Mouse (Mus musculus): Measurements from ENCODE around the gene Rmdn3. TPM values are rescaled to one million over a fixed set of nuclear protein-coding genes. Genes with fewer than 3 reads are reported as not detected.

Rmdn3 gene
- total and polyA plus RNA-seq, 3 experiments: 41.8 to 59.1 (median 49.9) TPM

DNA sequence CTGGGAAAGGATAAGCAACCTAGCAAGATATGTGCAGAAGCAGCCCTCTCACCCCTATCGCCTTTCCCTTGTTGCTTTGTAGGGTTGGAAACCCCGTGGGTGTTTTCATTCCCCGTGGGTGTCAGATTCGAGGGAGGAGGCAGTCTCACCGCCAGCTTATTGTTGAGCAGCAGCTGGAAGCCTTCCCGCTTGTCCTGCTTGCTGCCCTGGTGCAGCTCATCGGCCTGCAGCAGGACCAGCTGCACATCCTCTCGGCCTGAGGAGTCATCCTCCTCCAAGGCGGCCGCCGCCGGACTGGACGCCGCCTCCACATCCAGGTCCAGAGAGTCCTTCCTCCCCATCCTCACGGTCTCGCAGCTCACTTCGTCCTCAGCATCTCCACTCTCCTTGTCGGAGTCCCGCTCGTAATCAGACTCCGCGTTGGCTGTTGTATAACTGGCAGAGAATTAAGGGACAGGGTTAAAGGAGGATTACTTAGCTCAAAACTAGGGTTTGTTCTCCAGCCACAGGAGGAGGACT is 9.6 kb downstream of the Rmdn3 start:
- peaks cover 83 to 95% of the 10 kb centered on the region in 2 experiments for H3K36me3 ChIP-seq (replicated peaks in 1 of 2; ENCODE audit: control insufficient read depth in 1 of 2, insufficient read depth in 1 of 2, low read length in 1 of 2)
- TF ChIP-seq POLR2A (IDR thresholded peaks at IDR 0.05; ENCODE audit: low read depth, low read length) (no peak), SMC3 (IDR thresholded peaks at IDR 0.05; ENCODE audit: low read depth, low read length) (no peak), ZMIZ1 (IDR thresholded peaks at IDR 0.05; ENCODE audit: low read depth, low read length) (no peak), CTCF (conservative IDR thresholded peaks at IDR 0.05 in 1 of 2, IDR thresholded peaks at IDR 0.05 in 1 of 2; ENCODE audit: low read depth in 2 of 2, low read length in 2 of 2) (no peak), ETS1 (conservative IDR thresholded peaks at IDR 0.05; ENCODE audit: low read depth, low read length) (no peak), BHLHE40 (IDR thresholded peaks at IDR 0.05; ENCODE audit: low read depth, low read length) (no peak), JUND (conservative IDR thresholded peaks at IDR 0.05; ENCODE audit: low read depth, low read length) (no peak), CHD2 (IDR thresholded peaks at IDR 0.05; ENCODE audit: low read length) (no peak), UBTF (IDR thresholded peaks at IDR 0.05; ENCODE audit: low read depth, low read length) (no peak), POLR2AphosphoS2 (IDR thresholded peaks at IDR 0.05; ENCODE audit: low read depth, low read length) (no peak), RAD21 (IDR thresholded peaks at IDR 0.05; ENCODE audit: low read depth, low read length) (no peak), TCF12 (IDR thresholded peaks at IDR 0.05; ENCODE audit: low read depth, low read length) (no peak)
- no peak overlapping the region for H3K4me3 ChIP-seq (replicated peaks in 1 of 3; ENCODE audit: low read depth in 2 of 3, low read length in 2 of 3, poor library complexity in 1 of 3)
- no peak for DNase-seq (ENCODE audit: extremely low read depth)
- no peaks in the 10 kb centered on the region for H3K79me2 ChIP-seq (replicated peaks; ENCODE audit: control insufficient read depth, extremely low read depth, insufficient read depth, poor library complexity, severe bottlenecking)
- H3K27me3 ChIP-seq (replicated peaks): no peaks in the 10 kb centered on the region
- in situ Hi-C loops (cut with MboI; ENCODE audit: low pct_ligation_motif_present, low pct_unique_long_range_greater_than_20kb, low sequenced_read_pairs) (loop anchor here (10.0 kb wide), 1 partner anchor 48 kb away; no protein-coding TSS in a partner anchor), dilution Hi-C loops (cut with MboI; ENCODE audit: extremely low pct_ligation_motif_present, extremely low pct_unique_long_range_greater_than_20kb, low sequenced_read_pairs) (no loop called here)
- H3K4me1 ChIP-seq (ENCODE audit: control insufficient read depth in 1 of 2, insufficient read depth in 2 of 2): no peaks in the 10 kb centered on the region
- no peak overlapping the region for H3K9ac ChIP-seq (ENCODE audit: insufficient read depth, low read depth)
- no peak overlapping the region for H3K4me2 ChIP-seq (ENCODE audit: insufficient read depth, low read depth, poor library complexity, severe bottlenecking)
- H3K9me3 ChIP-seq (replicated peaks; ENCODE audit: low read length): peaks cover 9% of the 10 kb centered on the region
- no peak overlapping the region for H3K27ac ChIP-seq (ENCODE audit: insufficient read depth, low read depth)

DNA sequence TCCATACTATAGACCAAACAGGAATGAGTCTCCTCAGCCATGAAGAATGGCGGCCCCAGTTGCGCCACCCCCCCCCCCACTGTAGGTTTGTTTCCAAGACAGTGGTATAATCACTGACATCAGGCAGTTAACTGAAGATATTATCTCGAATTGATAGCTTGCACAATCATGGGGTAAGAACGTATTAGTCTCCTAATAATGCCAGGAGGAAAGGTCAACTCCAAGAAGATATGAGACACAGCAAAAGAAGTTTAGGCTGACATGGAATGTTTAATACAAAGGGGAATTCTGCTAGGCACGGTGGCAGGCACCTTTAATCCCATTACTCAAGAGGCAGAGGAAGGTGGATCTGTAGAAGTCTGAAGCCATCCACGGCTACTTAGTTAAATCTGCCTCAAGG is 10.4 kb downstream of the Rmdn3 start:
- H3K9me3 ChIP-seq (replicated peaks; ENCODE audit: low read length): peaks cover 9% of the 10 kb centered on the region
- dilution Hi-C loops (cut with MboI; ENCODE audit: extremely low pct_ligation_motif_present, extremely low pct_unique_long_range_greater_than_20kb, low sequenced_read_pairs): no loop called here
- H3K4me2 ChIP-seq (ENCODE audit: insufficient read depth, low read depth, poor library complexity, severe bottlenecking): no peak overlapping the region
- no peaks in the 10 kb centered on the region for H3K4me1 ChIP-seq (ENCODE audit: control insufficient read depth in 1 of 2, insufficient read depth in 2 of 2)
- in situ Hi-C loops (cut with MboI; ENCODE audit: low pct_ligation_motif_present, low pct_unique_long_range_greater_than_20kb, low sequenced_read_pairs): loop anchor here (10.0 kb wide), 1 partner anchor 48 kb away; no protein-coding TSS in a partner anchor
- H3K27me3 ChIP-seq (replicated peaks): no peaks in the 10 kb centered on the region
- no peak overlapping the region for H3K9ac ChIP-seq (ENCODE audit: insufficient read depth, low read depth)
- no peak for DNase-seq (ENCODE audit: extremely low read depth)
- H3K79me2 ChIP-seq (replicated peaks; ENCODE audit: control insufficient read depth, extremely low read depth, insufficient read depth, poor library complexity, severe bottlenecking): no peaks in the 10 kb centered on the region
- peaks cover 83 to 95% of the 10 kb centered on the region in 2 experiments for H3K36me3 ChIP-seq (replicated peaks in 1 of 2; ENCODE audit: control insufficient read depth in 1 of 2, insufficient read depth in 1 of 2, low read length in 1 of 2)
- TF ChIP-seq RCOR1 (conservative IDR thresholded peaks at IDR 0.05; ENCODE audit: low read depth, low read length) (no peak), JUND (conservative IDR thresholded peaks at IDR 0.05; ENCODE audit: low read depth, low read length) (no peak), BHLHE40 (IDR thresholded peaks at IDR 0.05; ENCODE audit: low read depth, low read length) (no peak), ELF1 (IDR thresholded peaks at IDR 0.05; ENCODE audit: low read depth, low read length) (no peak), GABPA (IDR thresholded peaks at IDR 0.05; ENCODE audit: insufficient replicate concordance, low read depth, low read length) (no peak), SIN3A (IDR thresholded peaks at IDR 0.05; ENCODE audit: low read length) (no peak), MAX (IDR thresholded peaks at IDR 0.05; ENCODE audit: low read length) (no peak), NRF1 (IDR thresholded peaks at IDR 0.05; ENCODE audit: low read depth, low read length) (no peak), HCFC1 (IDR thresholded peaks at IDR 0.05; ENCODE audit: low read depth, low read length) (no peak), RAD21 (IDR thresholded peaks at IDR 0.05; ENCODE audit: low read depth, low read length) (no peak), CHD2 (IDR thresholded peaks at IDR 0.05; ENCODE audit: low read length) (no peak), ZNF384 (IDR thresholded peaks at IDR 0.05; ENCODE audit: low read depth, low read length) (no peak), POLR2AphosphoS2 (IDR thresholded peaks at IDR 0.05; ENCODE audit: low read depth, low read length) (no peak), E2F4 (IDR thresholded peaks at IDR 0.05; ENCODE audit: insufficient replicate concordance, low read depth, low read length) (no peak), TCF12 (IDR thresholded peaks at IDR 0.05; ENCODE audit: low read depth, low read length) (no peak), IRF4 (IDR thresholded peaks at IDR 0.05; ENCODE audit: low read depth, low read length) (no peak), EP300 (IDR thresholded peaks at IDR 0.05; ENCODE audit: low read length) (no peak), CHD1 (IDR thresholded peaks at IDR 0.05; ENCODE audit: low read depth, low read length) (no peak)
- no peak overlapping the region for H3K4me3 ChIP-seq (replicated peaks in 1 of 3; ENCODE audit: low read depth in 2 of 3, low read length in 2 of 3, poor library complexity in 1 of 3)
- H3K27ac ChIP-seq (ENCODE audit: insufficient read depth, low read depth): no peak overlapping the region
